Mouse (Mus musculus) liver, postnatal 0 days (tissue): Measurements from ENCODE around the gene Homer3. TPM values are rescaled to one million over a fixed set of nuclear protein-coding genes. Genes with fewer than 3 reads are reported as not detected.

Experiments used
- ATAC-seq: fragments of 200-750 bp; cut with Nextera tagmentation; 2 replicates; pipeline ENCODE4 v1.8.0; 2017; ENCODE audit warnings: mild to moderate bottlenecking, moderate library complexity
- DNase-seq: peaks from one replicate; pipeline ENCODE4 v3.0.0-alpha.2; 2016
- H3K27ac ChIP-seq: fragments of 300-500 bp; sonication (generic); 2 replicates; pipeline ENCODE4 v1.5.1; 2014; ENCODE audit warnings: antibody characterized with exemption, moderate library complexity, mild to moderate bottlenecking, low read depth
- H3K27me3 ChIP-seq: fragments of 300-500 bp; sonication (generic); 2 replicates; pipeline ENCODE4 v1.6.1; 2014; ENCODE audit warnings: low read length, control low read depth, mixed read lengths; ENCODE audit not compliant: insufficient read depth
- H3K36me3 ChIP-seq: fragments of 300-500 bp; sonication (generic); replicated peaks from 2 replicates; pipeline ENCODE4 v1.6.1; 2014; ENCODE audit warnings: mild to moderate bottlenecking, control low read depth, low read length, moderate library complexity, mixed read lengths; ENCODE audit not compliant: insufficient read depth
- H3K4me1 ChIP-seq: fragments of 300-500 bp; sonication (generic); 2 replicates; pipeline ENCODE4 v1.6.1; 2014; ENCODE audit warnings: antibody characterized with exemption, mild to moderate bottlenecking, control low read depth; ENCODE audit not compliant: insufficient read depth
- H3K4me2 ChIP-seq: fragments of 300-500 bp; sonication (generic); 2 replicates; pipeline ENCODE4 v1.6.1; 2014; ENCODE audit warnings: low read depth, mild to moderate bottlenecking, low read length, moderate library complexity, mixed read lengths
- H3K4me3 ChIP-seq: fragments of 300-500 bp; sonication (generic); 2 replicates; pipeline ENCODE4 v1.5.1; 2014; ENCODE audit warnings: low read depth, low read length
- H3K9ac ChIP-seq: fragments of 300-500 bp; sonication (generic); replicated peaks from 2 replicates; pipeline ENCODE4 v1.6.1; 2014; ENCODE audit warnings: mild to moderate bottlenecking, moderate library complexity
- H3K9me3 ChIP-seq: fragments of 300-500 bp; sonication (generic); 2 replicates; pipeline ENCODE4 v1.6.1; 2016; ENCODE audit warnings: mild to moderate bottlenecking, control low read depth, low read length, mixed read lengths
- CTCF ChIP-seq: sonication (generic); IDR thresholded peaks from 2 replicates; pipeline ENCODE4 v1.5.1; 2016; ENCODE audit warnings: antibody characterized with exemption, low read depth
- EP300 ChIP-seq: IDR thresholded peaks from 2 replicates; pipeline ENCODE4 v1.6.1; 2016; ENCODE audit warnings: antibody characterized with exemption, low read depth, mild to moderate bottlenecking
- WGBS: fragments of 180-500 bp; shearing (Covaris S2); extraction: QIAGEN DNeasy Blood & Tissue Kit; methylation state at CpG from one replicate; pipeline ENCODE4 v1.1.7; 2014; ENCODE audit not compliant: insufficient replicate concordance; 5-methylcytosine and 5-hydroxymethylcytosine counted together
- polyA plus RNA-seq: library from polyadenylated mRNA; unstranded; fragments of >200 nt; fragmentation: Nextera tagmentation; extraction: Ambion mirVana; gene quantifications from 2 replicates; pipeline ENCODE4 v1.2.1, GENCODE M21; 2015

The Homer3 gene
- polyA plus RNA-seq, 1 experiment from 2014 or later: 4.3 TPM

DNA sequence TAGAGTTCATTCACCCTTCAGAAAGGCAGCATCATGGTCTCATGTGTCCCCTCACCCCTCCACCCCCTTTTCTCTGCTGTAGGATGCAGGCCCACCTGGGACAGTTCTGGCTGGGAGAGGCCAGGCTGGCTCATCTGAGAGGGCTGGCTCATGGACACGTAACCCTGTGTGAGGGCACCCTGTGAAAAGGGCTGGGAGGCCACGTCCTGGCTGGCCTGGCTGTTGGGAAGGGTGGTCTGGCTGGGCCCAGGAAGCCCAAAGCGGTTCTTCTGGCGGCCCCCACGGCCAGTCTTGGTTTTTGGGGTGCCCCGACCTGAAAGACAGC, 50.2 kb downstream of the Homer3 start:
- Histone ChIP-seq H3K9me3 (no peaks in the 10 kb centered on the region), H3K4me2 (no peak overlapping the region), H3K4me3 (no peak overlapping the region), H3K27ac (no peak overlapping the region), H3K9ac (no peak overlapping the region), H3K4me1 (peaks cover 15% of the 10 kb centered on the region), H3K36me3 (peaks cover 73% of the 10 kb centered on the region), H3K27me3 (no peaks in the 10 kb centered on the region)
- DNase-seq (no peak), ATAC-seq (no peak)
- WGBS: 91% methylated on average over 6 of the region's 6 CpGs
- TF ChIP-seq CTCF (no peak), EP300 (no peak)

DNA sequence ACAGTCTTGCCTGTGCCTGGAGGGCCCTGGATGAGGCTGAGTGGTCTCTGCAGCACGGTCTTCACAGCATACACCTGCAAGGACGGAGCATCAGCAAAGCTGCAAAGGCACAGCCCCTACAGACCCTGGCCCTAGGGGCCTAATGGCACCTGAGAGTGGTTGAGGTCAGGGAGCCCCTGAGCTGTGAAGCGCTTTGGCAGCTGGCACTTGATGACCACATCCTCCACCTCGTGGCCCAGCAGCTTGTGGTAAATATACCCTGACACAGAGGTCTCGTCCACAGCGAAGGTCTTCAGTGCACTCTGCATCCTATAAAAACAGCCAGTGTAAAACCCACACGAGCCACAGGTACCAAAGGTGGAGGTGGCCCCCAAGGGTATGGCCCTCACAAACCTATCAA, 56.3 kb downstream of the Homer3 start:
- ATAC-seq: no peak
- Histone ChIP-seq H3K4me1 (peaks cover under 1% of the 10 kb centered on the region; the same call in 1 of the 2 replicates), H3K4me2 (no peak overlapping the region), H3K9ac (no peak overlapping the region), H3K9me3 (no peaks in the 10 kb centered on the region), H3K27me3 (no peaks in the 10 kb centered on the region), H3K36me3 (peaks cover 100% of the 10 kb centered on the region), H3K4me3 (no peak overlapping the region), H3K27ac (no peak overlapping the region)
- no peak for TF ChIP-seq CTCF
- no peak for TF ChIP-seq EP300
- WGBS: 84% methylated on average over 7 of the region's 7 CpGs
- DNase-seq: no peak

DNA sequence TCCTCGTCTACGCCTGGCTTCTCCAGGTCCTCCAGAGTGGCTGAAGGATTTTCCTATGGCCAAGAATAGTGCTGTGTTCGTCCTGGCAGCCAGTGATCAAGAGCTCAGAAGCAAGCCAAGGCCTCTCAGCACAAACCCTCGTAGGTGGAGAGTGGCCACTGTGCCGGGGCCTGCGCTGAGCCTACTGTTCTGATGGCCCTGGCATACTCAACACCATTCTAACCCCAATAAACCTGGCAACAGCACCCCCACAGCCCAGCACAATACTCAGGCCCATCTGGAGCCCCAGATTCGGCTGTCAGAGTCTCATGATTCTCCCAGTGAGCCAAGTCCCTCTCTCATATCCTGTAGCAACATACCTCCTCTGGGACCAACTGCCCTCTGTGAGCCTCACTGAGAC, 58.0 kb downstream of the Homer3 start:
- TF ChIP-seq CTCF: no peak
- TF ChIP-seq EP300: no peak
- Histone ChIP-seq H3K27ac (no peak overlapping the region), H3K36me3 (peaks cover 86% of the 10 kb centered on the region), H3K9me3 (no peaks in the 10 kb centered on the region), H3K9ac (no peak overlapping the region), H3K4me1 (peaks cover 9% of the 10 kb centered on the region), H3K4me3 (no peak overlapping the region), H3K27me3 (no peaks in the 10 kb centered on the region), H3K4me2 (no peak overlapping the region)
- no peak for DNase-seq
- no peak for ATAC-seq
- WGBS: 89% methylated on average over 7 of the region's 7 CpGs

DNA sequence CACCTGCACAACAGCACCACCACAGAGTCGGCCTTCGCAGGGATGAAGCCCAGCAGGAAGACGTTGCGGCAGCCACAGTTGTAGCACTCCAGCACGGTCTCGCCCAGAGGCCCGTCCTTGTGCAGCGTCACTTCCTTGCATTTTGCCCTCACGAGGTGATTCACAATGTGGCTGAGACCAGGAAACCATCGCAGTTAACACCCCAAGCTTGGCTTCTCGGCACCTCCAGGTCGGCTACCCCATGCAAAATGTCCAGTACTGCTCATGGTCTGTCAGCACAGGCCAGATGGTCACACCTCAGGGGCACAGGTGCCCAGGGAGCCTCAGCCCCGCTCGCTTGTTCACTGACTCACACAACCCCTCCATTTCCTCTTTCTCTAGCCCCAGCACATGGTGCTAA, 59.4 kb downstream of the Homer3 start:
- whole genome bisulfite sequencing: 83% methylated on average over 14 of the region's 14 CpGs
- no peak for TF ChIP-seq EP300
- no peak for TF ChIP-seq CTCF
- no peaks in the 10 kb centered on the region for H3K27me3 ChIP-seq
- no peak overlapping the region for H3K9ac ChIP-seq
- ATAC-seq (no peak), DNase-seq (no peak)
- no peak overlapping the region for H3K27ac ChIP-seq
- peaks cover 13% of the 10 kb centered on the region for H3K4me1 ChIP-seq
- H3K4me2 ChIP-seq: no peak overlapping the region
- H3K9me3 ChIP-seq: no peaks in the 10 kb centered on the region
- peaks cover 79% of the 10 kb centered on the region for H3K36me3 ChIP-seq
- no peak overlapping the region for H3K4me3 ChIP-seq

DNA sequence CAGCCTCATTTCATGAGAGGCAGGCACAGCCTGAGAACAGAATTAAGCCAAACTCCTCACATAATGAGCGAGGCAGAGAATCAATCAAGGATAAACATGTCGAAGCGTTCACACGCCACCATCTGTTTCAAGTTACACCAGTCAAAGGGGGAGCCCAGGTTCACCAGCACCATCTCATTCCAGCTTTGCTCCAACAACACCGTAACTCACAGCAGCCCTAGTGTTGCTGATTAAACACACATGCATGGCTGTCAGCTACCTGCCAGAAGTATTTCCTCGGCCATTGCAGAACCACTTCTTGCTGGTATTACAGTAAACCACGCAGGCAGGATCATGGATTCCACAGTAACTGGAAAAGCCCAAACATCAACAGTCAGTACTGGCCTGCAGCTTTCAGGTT, 60.4 kb downstream of the Homer3 start:
- WGBS: 92% methylated on average over 7 of the region's 7 CpGs
- DNase-seq (no peak), ATAC-seq (no peak)
- no peak overlapping the region for H3K4me3 ChIP-seq
- no peak for TF ChIP-seq CTCF
- no peak for TF ChIP-seq EP300
- H3K27ac ChIP-seq: no peak overlapping the region
- no peak overlapping the region for H3K9ac ChIP-seq
- no peak overlapping the region for H3K4me2 ChIP-seq
- peaks cover 21% of the 10 kb centered on the region for H3K4me1 ChIP-seq
- peaks cover 77% of the 10 kb centered on the region for H3K36me3 ChIP-seq
- H3K27me3 ChIP-seq: no peaks in the 10 kb centered on the region
- H3K9me3 ChIP-seq: no peaks in the 10 kb centered on the region

DNA sequence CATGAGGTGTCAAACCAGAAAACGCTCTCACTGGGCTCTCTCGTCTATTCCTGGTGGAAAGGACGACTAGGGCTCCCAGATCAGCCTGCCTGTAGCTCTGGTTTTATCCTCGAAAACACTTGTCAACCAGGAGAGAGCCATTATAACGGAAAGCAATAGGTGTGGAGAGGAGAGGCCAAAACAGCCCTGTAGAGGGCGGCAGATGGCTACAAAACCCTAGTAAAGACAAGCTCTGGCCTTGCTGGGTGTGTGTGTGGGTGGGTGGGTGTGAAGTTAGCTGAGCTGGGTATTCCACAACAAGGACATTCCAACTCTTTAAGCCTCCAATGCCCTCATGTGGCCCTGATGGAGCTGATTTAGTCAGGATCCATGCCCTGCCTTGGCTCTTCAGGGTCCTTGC, 61.1 kb downstream of the Homer3 start:
- DNase-seq (peak; percentile 63), ATAC-seq (peak; percentile 43; the same call in 1 of the 2 replicates)
- Histone ChIP-seq H3K27ac (0 out of 2 replicates have a peak overlapping the region, but pooled peaks have one; percentile 6), H3K4me2 (no peak overlapping the region), H3K4me1 (peaks cover 27% of the 10 kb centered on the region), H3K9me3 (no peaks in the 10 kb centered on the region), H3K36me3 (peaks cover 77% of the 10 kb centered on the region), H3K4me3 (no peak overlapping the region), H3K27me3 (no peaks in the 10 kb centered on the region), H3K9ac (no peak overlapping the region)
- WGBS: 69% methylated on average over 6 of the region's 6 CpGs
- TF ChIP-seq EP300 (no peak), CTCF (peak; percentile 69)

Other genes with a start within 250 kb of the Homer3 start
- 11.1 and 12.2 TPM in 2 replicates for gene Mau2, start 240.1 kb upstream of the Homer3 start, polyA plus RNA-seq
- gene Sugp1, start 240.0 kb upstream of the Homer3 start, polyA plus RNA-seq: 11.7 and 11.8 TPM in 2 replicates
- 32.5 and 38.7 TPM in 2 replicates for gene Tm6sf2, start 209.9 kb upstream of the Homer3 start, polyA plus RNA-seq
- 0.02 TPM in 1 of 2 replicates, not detected in the other for gene Hapln4, start 199.4 kb upstream of the Homer3 start, polyA plus RNA-seq
- gene Ncan, start 162.0 kb upstream of the Homer3 start, polyA plus RNA-seq: not detected in 2 replicates
- gene Nr2c2ap, start 151.5 kb upstream of the Homer3 start, polyA plus RNA-seq: 13.5 and 14.9 TPM in 2 replicates
- 3.6 TPM in 2 replicates for gene Rfxank, start 143.7 kb upstream of the Homer3 start, polyA plus RNA-seq
- 17.6 and 18.8 TPM in 2 replicates for gene Borcs8, start 143.3 kb upstream of the Homer3 start, polyA plus RNA-seq
- gene Mef2b, start 143.1 kb upstream of the Homer3 start, polyA plus RNA-seq: 0.11 TPM in 1 of 2 replicates, not detected in the other
- 17.3 and 20.2 TPM in 2 replicates for gene Tmem161a, start 110.5 kb upstream of the Homer3 start, polyA plus RNA-seq
- 18.5 and 19.2 TPM in 2 replicates for gene Slc25a42, start 70.5 kb upstream of the Homer3 start, polyA plus RNA-seq
- 7.3 and 8.3 TPM in 2 replicates for gene Sugp2, start 48.6 kb upstream of the Homer3 start, polyA plus RNA-seq
- 5.3 and 6.3 TPM in 2 replicates for gene Armc6, start 48.4 kb upstream of the Homer3 start, polyA plus RNA-seq
- gene Ddx49, start 19.7 kb downstream of the Homer3 start, polyA plus RNA-seq: 15.2 and 16.3 TPM in 2 replicates
- 162 and 171 TPM in 2 replicates for gene Cope, start 19.7 kb downstream of the Homer3 start, polyA plus RNA-seq
- 0.12 TPM in 1 of 2 replicates, not detected in the other for gene Cers1, start 32.9 kb downstream of the Homer3 start, polyA plus RNA-seq
- gene Gdf1, start 47.0 kb downstream of the Homer3 start, polyA plus RNA-seq: 0.16 TPM in 1 of 2 replicates, not detected in the other
- gene Upf1, start 70.5 kb downstream of the Homer3 start, polyA plus RNA-seq: 6.7 and 7.1 TPM in 2 replicates
- 3.0 and 4.0 TPM in 2 replicates for gene Comp, start 90.7 kb downstream of the Homer3 start, polyA plus RNA-seq
- gene Crtc1, start 156.8 kb downstream of the Homer3 start, polyA plus RNA-seq: 2.6 and 2.7 TPM in 2 replicates
- gene Klhl26, start 194.1 kb downstream of the Homer3 start, polyA plus RNA-seq: 4.2 and 5.4 TPM in 2 replicates
- gene Tmem59l, start 204.5 kb downstream of the Homer3 start, polyA plus RNA-seq: not detected in 2 replicates
- gene Crlf1, start 210.3 kb downstream of the Homer3 start, polyA plus RNA-seq: 0.07 and 0.38 TPM in 2 replicates
- 49.3 and 52.3 TPM in 2 replicates for gene Rex1bd, start 223.9 kb downstream of the Homer3 start, polyA plus RNA-seq
- 627 and 684 TPM in 2 replicates for gene Uba52, start 228.0 kb downstream of the Homer3 start, polyA plus RNA-seq
- gene Fkbp8, start 244.9 kb downstream of the Homer3 start, polyA plus RNA-seq: 141 TPM in 2 replicates
- 43.1 and 43.3 TPM in 2 replicates for gene Kxd1, start 245.1 kb downstream of the Homer3 start, polyA plus RNA-seq